Mouse (Mus musculus) liver, embryonic 15.5 days (tissue): ENCODE results near the gene Crls1. TPM values are rescaled to one million over a fixed set of nuclear protein-coding genes. Genes with fewer than 3 reads are reported as not detected.

Source experiments
- ATAC-seq: fragments of 200-750 bp; cut with Nextera tagmentation; 2 replicates; pipeline ENCODE4 v1.8.0; 2017; ENCODE audit warnings: moderate number of reproducible peaks, mild to moderate bottlenecking, moderate library complexity; ENCODE audit not compliant: insufficient read depth
- H3K27ac ChIP-seq: fragments of 300-500 bp; sonication (generic); replicated peaks from 2 replicates; pipeline ENCODE4 v1.5.1; 2015; ENCODE audit warnings: mild to moderate bottlenecking, inconsistent platforms
- H3K27me3 ChIP-seq: fragments of 300-500 bp; sonication (generic); 2 replicates; pipeline ENCODE4 v1.6.1; 2015; ENCODE audit warnings: mild to moderate bottlenecking, inconsistent platforms
- H3K36me3 ChIP-seq: fragments of 300-500 bp; sonication (generic); replicated peaks from 2 replicates; pipeline ENCODE4 v1.6.1; 2015; ENCODE audit warnings: moderate library complexity, mild to moderate bottlenecking, inconsistent platforms
- H3K4me1 ChIP-seq: fragments of 300-500 bp; sonication (generic); replicated peaks from 2 replicates; pipeline ENCODE4 v1.6.1; 2015; ENCODE audit warnings: inconsistent platforms
- H3K4me2 ChIP-seq: fragments of 300-500 bp; sonication (generic); 2 replicates; pipeline ENCODE4 v1.6.1; 2015; ENCODE audit warnings: moderate library complexity, mild to moderate bottlenecking, inconsistent platforms
- H3K4me3 ChIP-seq: fragments of 300-500 bp; sonication (generic); replicated peaks from 2 replicates; pipeline ENCODE4 v1.5.1; 2015; ENCODE audit warnings: mild to moderate bottlenecking, inconsistent platforms
- H3K9ac ChIP-seq: fragments of 300-500 bp; sonication (generic); 2 replicates; pipeline ENCODE4 v1.6.1; 2015; ENCODE audit warnings: moderate library complexity, mild to moderate bottlenecking, inconsistent platforms
- H3K9me3 ChIP-seq: fragments of 300-500 bp; sonication (generic); replicated peaks from 2 replicates; pipeline ENCODE4 v1.6.1; 2016; ENCODE audit warnings: inconsistent platforms
- WGBS: fragments of 180-500 bp; shearing (Covaris S2); methylation state at CpG from one replicate; pipeline ENCODE4 v1.1.7; 2015; ENCODE audit warnings: mixed read lengths; ENCODE audit not compliant: insufficient replicate concordance; 5-methylcytosine and 5-hydroxymethylcytosine counted together
- polyA plus RNA-seq: library from polyadenylated mRNA; unstranded; fragments of >200 nt; fragmentation: Nextera tagmentation; extraction: Ambion mirVana; gene quantifications from 2 replicates; pipeline ENCODE4 v1.2.1, GENCODE M21; 2015

The Crls1 gene
- polyA plus RNA-seq: 9.1 and 10.3 TPM in 2 replicates

DNA sequence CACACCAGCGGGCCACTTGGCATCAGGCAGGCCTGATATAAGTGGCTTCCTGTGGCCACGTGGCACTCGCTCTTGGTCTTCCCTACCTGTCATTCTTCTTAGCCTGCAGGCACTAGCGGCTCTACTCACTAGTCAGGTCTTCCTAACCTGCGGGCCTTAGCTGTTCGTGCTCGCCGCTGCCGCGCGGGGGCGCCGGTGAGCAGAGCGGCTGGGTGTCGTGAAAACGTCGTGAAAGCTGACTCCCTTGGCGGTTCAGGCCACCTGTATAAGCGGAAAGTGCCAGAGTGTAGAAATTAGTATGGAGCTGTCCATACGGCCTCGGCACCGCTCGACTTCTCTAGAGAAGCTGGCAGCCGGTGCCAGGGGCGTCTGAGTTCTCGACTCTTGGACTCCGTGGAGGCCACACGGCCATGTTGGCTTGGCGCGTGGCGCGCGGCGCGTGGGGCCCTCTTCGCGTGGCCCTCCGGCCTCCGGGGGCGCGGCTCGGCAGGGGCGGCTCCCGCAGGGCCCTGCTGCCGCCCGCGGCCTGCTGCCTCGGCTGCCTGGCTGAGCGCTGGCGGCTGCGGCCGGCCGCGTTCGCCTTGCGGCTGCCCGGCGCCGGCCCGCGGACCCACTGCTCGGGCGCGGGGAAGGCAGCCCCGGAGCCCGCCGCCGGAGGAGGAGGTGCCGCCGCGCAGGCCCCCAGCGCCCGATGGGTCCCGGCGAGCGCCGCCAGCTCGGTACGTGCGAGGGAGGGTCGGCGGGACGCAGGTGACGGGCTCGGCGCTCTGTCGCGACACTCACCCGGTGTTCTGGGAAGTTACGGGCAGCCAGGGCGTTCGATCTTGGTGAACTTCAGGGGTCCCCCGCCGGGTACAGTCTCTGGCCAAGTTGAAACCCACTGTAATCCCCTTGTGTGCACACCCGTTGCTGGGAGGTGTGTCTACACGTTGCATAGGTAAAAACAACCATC, at the start of gene Crls1:
TSS of gene Crls1 (plus strand) at position 260 of the 952 bp plus-strand sequence.
- peaks cover 32% of the 10 kb centered on the region for H3K4me1 ChIP-seq
- peaks cover 23% of the 10 kb centered on the region for H3K36me3 ChIP-seq
- H3K4me2 ChIP-seq: peak within 1 kb of the TSS; percentile 87
- no peaks in the 10 kb centered on the region for H3K27me3 ChIP-seq
- peak within 1 kb of the TSS; percentile 80 for H3K4me3 ChIP-seq
- H3K9me3 ChIP-seq: no peaks in the 10 kb centered on the region
- WGBS: under 1% methylated on average over 96 of the region's 96 CpGs
- H3K27ac ChIP-seq: peak within 1 kb of the TSS; percentile 78
- peak; percentile 89 for ATAC-seq
- H3K9ac ChIP-seq: peak within 1 kb of the TSS; percentile 82

DNA sequence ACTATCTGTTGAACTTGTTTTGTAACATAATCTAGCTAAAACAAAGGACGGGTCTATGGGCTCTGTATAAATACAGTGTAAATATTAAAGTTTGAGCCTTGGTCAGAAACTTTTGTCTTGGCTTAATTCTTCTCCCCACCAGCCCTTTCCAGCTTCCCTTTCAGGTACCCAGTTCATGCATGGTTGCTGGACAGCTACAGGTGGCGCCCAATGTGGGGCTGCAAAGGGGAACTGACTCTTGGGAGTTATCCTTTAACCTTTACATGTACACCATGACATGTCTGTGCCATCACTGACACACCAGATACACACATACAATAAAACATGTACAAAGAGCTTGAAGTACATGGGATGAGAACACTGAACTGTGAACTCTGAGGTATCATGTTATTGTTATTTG, 43.5 kb upstream of the Crls1 start:
- no peak overlapping the region for H3K4me3 ChIP-seq
- no peaks in the 10 kb centered on the region for H3K27me3 ChIP-seq
- no peak overlapping the region for H3K27ac ChIP-seq
- WGBS: 59% methylated on average over 2 of the region's 2 CpGs
- no peak for ATAC-seq
- no peaks in the 10 kb centered on the region for H3K9me3 ChIP-seq
- H3K36me3 ChIP-seq: peaks cover 39% of the 10 kb centered on the region
- H3K4me1 ChIP-seq: no peaks in the 10 kb centered on the region
- no peak overlapping the region for H3K9ac ChIP-seq
- no peak overlapping the region for H3K4me2 ChIP-seq

DNA sequence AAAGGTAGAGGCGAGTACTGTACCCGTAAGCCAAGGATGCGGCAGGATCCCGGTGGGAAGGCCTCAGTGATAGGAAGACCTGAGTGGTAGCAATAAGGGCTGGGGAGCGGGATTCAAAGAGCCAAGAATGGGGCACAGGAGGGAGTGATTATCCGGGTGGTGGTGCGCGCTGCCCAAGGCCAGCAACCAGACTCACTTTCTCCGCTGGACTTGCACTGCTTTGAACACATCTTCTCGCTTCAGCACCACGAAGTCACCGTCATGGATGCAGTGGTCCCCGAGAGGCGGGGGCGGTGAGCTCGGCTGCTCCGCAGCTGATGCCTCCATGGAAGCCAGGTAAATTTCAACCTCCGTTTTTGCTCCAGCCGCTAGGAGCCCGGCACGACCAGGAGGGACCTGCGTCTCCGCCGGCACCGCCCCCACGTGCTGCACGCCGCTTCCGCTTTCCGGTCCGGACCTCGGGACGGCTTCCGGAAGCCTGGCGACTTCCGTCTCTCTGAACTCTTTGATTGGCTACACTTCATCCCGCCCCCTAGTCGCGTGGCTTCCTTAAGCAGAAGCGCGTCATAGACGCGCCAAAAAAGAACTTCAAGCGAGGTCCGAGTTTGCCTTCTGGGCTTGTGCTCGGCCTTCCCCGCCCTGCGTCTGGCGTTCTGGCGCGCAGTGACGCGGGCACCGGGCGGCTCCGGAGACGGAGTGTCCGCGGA, 30.7 kb upstream of the Crls1 start, which contains the start of the genes Trmt6 and Mcm8:
TSS of gene Trmt6 (minus strand) at position 448 of the 707 bp plus-strand sequence.
TSS of gene Mcm8 (plus strand) at position 534 of the 707 bp plus-strand sequence.
- Histone ChIP-seq H3K4me2 (peak within 1 kb of the TSS; percentile 93), H3K9me3 (no peaks in the 10 kb centered on the region), H3K4me1 (peaks cover 26% of the 10 kb centered on the region), H3K27ac (peak within 1 kb of the TSS; percentile 89), H3K4me3 (peak within 1 kb of the TSS; percentile 84), H3K9ac (peak within 1 kb of the TSS; percentile 80), H3K36me3 (peaks cover 15% of the 10 kb centered on the region), H3K27me3 (no peaks in the 10 kb centered on the region)
- ATAC-seq: peak; percentile 97
- under 1% methylated on average over 59 of the region's 59 CpGs for WGBS

DNA sequence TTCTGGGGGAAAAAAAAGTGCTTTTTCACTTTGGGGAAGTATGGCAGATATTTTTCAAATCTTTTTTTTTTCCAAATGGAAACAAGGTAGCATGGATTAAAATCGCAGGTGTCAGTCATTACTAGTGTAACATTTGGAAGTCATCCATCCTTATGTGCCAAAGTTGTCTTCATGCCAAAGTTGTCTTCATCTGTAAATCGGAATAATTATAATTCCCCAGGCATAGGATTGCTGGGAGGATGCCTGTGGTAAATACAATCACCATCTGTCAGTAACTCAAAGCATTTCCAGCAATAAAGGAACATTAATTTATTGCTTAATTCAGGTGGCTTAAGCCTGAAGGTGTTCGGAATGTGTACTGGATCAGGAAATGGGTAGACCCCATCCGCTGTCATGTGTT, 5.4 kb upstream of the Crls1 start:
- ATAC-seq: no peak
- H3K4me2 ChIP-seq: no peak overlapping the region
- H3K4me1 ChIP-seq: no peaks in the 10 kb centered on the region
- WGBS: 77% methylated on average over 4 of the region's 4 CpGs
- no peak overlapping the region for H3K4me3 ChIP-seq
- no peak overlapping the region for H3K9ac ChIP-seq
- no peaks in the 10 kb centered on the region for H3K9me3 ChIP-seq
- peaks cover 30% of the 10 kb centered on the region for H3K36me3 ChIP-seq
- no peaks in the 10 kb centered on the region for H3K27me3 ChIP-seq
- H3K27ac ChIP-seq: no peak overlapping the region

DNA sequence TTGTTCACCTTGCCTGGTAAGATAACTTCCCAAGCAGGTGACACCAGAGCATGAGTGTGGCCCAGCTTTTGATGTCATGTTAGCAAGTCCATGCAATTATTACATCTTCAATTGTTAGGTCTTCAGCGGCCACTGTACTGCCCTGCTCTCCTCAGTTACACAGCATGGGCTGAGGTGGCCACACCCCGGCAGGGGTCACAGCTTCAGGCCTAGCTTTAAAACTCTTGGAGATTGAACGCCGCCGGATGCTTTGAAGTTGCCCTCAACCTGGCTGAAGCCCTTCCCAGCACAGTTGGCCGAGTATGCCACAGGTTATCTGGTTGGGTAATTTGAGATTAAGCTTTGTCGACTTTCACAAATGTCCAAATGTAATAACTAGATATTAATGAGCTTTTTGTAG, 1.1 kb downstream of the Crls1 start:
- Histone ChIP-seq H3K4me1 (peaks cover 38% of the 10 kb centered on the region), H3K27me3 (no peaks in the 10 kb centered on the region), H3K27ac (no peak overlapping the region)

DNA sequence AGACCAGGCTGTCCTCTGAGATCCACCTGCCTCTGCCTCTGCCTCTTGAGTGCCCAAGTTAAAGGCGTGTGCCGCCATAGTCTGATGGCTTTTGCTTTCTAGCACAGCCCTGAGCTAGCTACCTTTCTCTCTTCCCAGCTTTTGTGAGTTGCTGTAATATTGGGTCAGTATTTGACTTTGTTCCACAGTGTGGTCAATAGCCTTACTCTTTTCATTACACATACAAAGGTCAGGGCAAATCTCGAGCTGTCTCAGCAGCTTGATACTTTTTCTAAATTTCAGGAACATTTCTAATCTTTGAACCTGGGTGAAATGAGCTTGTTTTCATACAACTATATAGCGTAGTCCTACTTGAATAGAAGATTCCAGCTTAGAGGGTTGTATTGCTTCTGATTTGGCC, 1.9 kb downstream of the Crls1 start:
- Histone ChIP-seq H3K9me3 (no peaks in the 10 kb centered on the region), H3K27me3 (no peaks in the 10 kb centered on the region), H3K9ac (no peak overlapping the region), H3K4me2 (peak overlapping the region; percentile 87), H3K36me3 (peaks cover 17% of the 10 kb centered on the region), H3K4me3 (0 out of 2 replicates have a peak overlapping the region, but pooled peaks have one; percentile 80), H3K27ac (0 out of 2 replicates have a peak overlapping the region, but pooled peaks have one; percentile 11), H3K4me1 (peaks cover 38% of the 10 kb centered on the region)
- WGBS: 80% methylated on average over 4 of the region's 4 CpGs
- ATAC-seq: no peak

More for the DNA sequence above, 1.1 kb downstream of the Crls1 start:
- Histone ChIP-seq H3K36me3 (peaks cover 21% of the 10 kb centered on the region), H3K9me3 (no peaks in the 10 kb centered on the region), H3K4me3 (peak overlapping the region; percentile 80), H3K4me2 (peak overlapping the region; percentile 87), H3K9ac (peak overlapping the region; percentile 82)
- WGBS: 32% methylated on average over 7 of the region's 7 CpGs
- no peak for ATAC-seq

DNA sequence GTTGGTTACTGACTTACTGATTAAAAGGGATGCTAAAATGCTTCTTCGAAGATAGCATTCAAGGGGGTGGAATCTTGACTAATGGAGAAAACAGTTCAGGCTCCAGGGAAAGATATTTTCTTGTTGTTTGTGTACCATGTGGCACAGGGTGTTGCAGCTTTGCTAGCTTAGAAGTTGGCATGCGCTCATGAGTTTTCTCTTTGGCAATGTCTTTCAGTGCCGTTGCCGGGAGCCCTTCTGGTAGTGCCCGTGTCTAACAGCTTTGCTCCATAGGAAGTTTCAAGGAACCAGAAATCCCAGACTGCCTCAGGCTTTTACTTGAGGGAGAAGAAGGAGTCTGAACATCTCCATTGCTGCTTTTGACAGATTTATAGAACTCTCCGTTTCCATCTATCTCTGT, 2.7 kb downstream of the Crls1 start:
- 82% methylated on average over 6 of the region's 6 CpGs for WGBS
- Histone ChIP-seq H3K27me3 (no peaks in the 10 kb centered on the region), H3K4me1 (peaks cover 38% of the 10 kb centered on the region), H3K4me2 (no peak overlapping the region), H3K27ac (no peak overlapping the region), H3K4me3 (no peak overlapping the region), H3K9me3 (no peaks in the 10 kb centered on the region), H3K9ac (no peak overlapping the region), H3K36me3 (peaks cover 17% of the 10 kb centered on the region)
- no peak for ATAC-seq

DNA sequence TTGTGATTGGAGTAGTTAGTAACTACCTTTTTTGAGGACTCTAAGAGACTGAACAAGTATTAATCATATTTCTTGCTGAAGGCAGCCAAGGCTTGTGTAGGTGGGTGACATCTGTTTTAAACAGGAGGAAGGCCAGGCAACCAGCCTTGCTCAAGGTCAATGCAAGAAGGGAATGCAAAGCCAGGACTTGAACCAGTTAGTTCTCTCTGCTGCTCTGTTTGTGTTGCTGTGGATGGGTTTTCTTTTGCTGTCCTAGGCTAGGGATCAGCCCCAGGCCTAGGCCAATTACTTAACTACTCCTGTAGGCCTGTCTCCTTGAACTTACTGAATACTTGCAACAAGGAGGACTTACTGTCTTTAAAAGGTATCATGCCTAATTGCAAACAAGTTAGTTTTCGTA, 6.6 kb downstream of the Crls1 start:
- Histone ChIP-seq H3K4me2 (no peak overlapping the region), H3K9me3 (no peaks in the 10 kb centered on the region), H3K27ac (no peak overlapping the region), H3K4me1 (peaks cover 24% of the 10 kb centered on the region), H3K27me3 (no peaks in the 10 kb centered on the region), H3K9ac (no peak overlapping the region), H3K4me3 (no peak overlapping the region), H3K36me3 (peaks cover 14% of the 10 kb centered on the region)
- 70% methylated on average over 1 of the region's 1 CpGs for WGBS
- ATAC-seq: no peak

DNA sequence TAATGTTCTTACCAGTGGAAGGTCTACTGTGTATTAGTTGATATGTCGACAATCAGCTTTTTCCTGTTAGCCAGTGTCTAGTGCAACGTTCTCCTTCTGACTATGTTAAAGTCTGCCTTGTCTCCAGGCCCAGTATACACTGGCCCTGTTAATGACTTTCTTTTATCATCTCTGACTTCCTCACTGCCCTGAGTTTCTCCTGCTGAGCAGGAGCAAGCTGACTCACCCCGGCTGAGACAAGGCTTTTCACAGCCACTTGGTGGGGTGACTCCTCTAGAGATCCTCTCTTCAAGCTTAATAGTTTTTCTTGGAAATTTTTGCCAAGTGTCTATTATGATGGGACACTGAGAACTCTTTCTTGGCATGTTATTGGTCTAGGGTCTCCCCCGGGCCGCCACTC, 9.9 kb downstream of the Crls1 start:
- peaks cover 9% of the 10 kb centered on the region; the same call in 1 of the 2 replicates for H3K4me1 ChIP-seq
- 0 out of 2 replicates have a peak, but pooled peaks cover 4% of the 10 kb centered on the region for H3K36me3 ChIP-seq
- no peak overlapping the region for H3K9ac ChIP-seq
- H3K4me3 ChIP-seq: no peak overlapping the region
- ATAC-seq: no peak
- H3K9me3 ChIP-seq: no peaks in the 10 kb centered on the region
- H3K4me2 ChIP-seq: no peak overlapping the region
- WGBS: 55% methylated on average over 5 of the region's 5 CpGs
- no peak overlapping the region for H3K27ac ChIP-seq
- no peaks in the 10 kb centered on the region for H3K27me3 ChIP-seq

DNA sequence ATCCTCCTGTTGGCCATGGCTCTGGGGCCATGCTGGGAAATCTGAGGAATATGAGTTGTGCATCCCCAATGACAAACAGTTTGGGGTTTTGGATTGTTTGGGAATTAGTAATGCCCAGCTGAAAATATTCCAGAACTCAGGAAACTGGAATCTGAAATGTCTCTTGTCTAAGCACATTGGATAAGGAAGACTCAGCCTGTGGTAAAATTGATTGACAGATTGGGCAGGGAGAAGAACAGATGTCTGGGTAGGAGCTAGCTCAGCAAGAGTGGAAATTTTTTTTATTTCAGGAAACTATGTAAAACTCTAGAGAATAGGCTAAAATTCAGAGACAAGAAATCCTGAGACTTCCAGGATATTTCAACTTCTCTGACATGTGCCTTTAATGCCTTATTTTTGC, 14.0 kb downstream of the Crls1 start:
- Histone ChIP-seq H3K4me2 (no peak overlapping the region), H3K27me3 (no peaks in the 10 kb centered on the region), H3K36me3 (peaks cover 11% of the 10 kb centered on the region; the same call in 1 of the 2 replicates), H3K4me3 (no peak overlapping the region), H3K27ac (no peak overlapping the region), H3K9ac (no peak overlapping the region), H3K4me1 (no peaks in the 10 kb centered on the region), H3K9me3 (no peaks in the 10 kb centered on the region)
- ATAC-seq: no peak

DNA sequence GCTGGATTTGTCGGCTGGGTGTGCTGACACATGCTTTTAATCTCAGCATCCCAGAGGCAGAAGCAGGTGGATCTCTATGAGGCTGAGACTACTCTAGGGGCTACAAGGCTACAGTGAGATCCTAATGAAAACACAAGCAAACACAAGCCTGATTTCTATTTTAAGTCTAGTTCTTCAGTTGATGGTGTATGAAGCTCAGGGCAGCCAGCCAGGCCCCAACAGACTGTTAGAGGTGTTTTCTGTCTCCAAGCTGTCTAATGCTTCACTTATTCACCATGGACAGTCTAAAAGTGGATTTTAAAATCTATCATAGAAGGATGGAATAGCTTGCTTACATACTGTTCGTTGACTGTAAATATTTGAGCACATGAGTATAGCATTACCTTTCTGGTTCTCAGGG, 15.0 kb downstream of the Crls1 start:
- no peaks in the 10 kb centered on the region for H3K27me3 ChIP-seq
- no peak overlapping the region for H3K4me3 ChIP-seq
- no peak overlapping the region for H3K4me2 ChIP-seq
- H3K9ac ChIP-seq: no peak overlapping the region
- H3K27ac ChIP-seq: no peak overlapping the region
- no peak for ATAC-seq
- no peaks in the 10 kb centered on the region for H3K9me3 ChIP-seq
- WGBS: 74% methylated on average over 2 of the region's 2 CpGs
- H3K36me3 ChIP-seq: peaks cover 14% of the 10 kb centered on the region; the same call in 1 of the 2 replicates
- H3K4me1 ChIP-seq: no peaks in the 10 kb centered on the region
